Mouse (Mus musculus) cerebellum, postnatal 25 days (tissue): ENCODE results near the gene Fam168a.
"Not testable (repeated sequence)": the region's sequence is repeated elsewhere in the genome, so short reads cannot be mapped to it uniquely, and the experiment has no call there.

ENCODE experiments used
- DNase-seq, 2 experiments: peaks; one replicate each; pipeline ENCODE4 v3.0.0; 2021; ENCODE audit warnings: mixed read lengths in 2 of 2

Fam168a gene

DNA sequence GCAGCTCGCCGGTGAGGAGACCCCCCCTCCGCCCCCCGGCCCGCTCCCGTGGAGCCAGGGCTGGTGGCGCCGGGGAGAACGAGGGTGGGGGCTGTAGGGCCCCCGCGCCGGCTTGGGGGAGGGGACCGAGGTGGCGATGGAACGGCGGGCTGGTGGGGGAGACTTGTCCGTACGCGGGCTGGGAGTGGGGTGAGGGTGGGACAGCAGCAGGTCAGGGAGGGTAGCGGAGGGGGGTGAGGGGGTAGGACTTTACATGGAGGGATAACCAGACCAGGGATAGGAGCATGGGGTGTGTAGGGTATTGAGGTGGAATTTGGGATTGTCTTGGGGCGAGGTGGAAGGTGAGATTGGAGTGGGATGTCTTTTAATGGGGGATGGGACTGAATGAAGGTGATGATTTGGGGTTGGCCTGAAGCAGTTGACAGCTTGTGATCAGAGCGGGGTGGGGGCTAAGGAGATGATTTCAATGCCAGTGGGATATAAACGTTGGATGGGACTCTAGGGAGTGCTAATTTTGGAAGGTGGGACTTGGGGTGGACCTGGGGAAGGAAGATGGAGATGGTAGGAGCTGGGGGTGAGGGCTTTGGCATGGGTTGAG, 547 bp downstream of the Fam168a start:
- DNase-seq: no peak

- DNase-seq: no peak
Observed at GRCm38 (mm10) chr7:100718741-100719140, 12.3 kb downstream of the Fam168a start.

DNA sequence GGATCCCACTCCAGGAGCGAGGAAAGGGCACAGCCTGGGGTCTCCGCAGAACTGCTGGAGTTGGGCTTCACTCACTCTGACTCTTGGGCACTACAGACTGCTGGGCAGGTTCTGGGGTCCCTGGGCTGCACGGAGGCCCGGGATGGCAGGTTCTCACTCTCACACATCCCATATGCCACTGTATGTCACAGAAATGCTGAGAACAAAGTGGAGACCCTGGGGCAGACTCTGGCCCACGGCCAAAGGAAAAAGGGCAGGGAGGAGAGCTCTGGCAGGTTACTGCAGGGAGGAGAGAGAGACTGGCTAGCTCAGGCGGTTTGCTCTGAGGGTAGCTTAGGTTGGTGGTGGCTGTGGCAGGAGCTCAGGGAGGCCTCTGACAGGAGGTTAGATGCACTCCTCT, 15.8 kb downstream of the Fam168a start:
- peak; percentile 35 to 51 for DNase-seq

DNA sequence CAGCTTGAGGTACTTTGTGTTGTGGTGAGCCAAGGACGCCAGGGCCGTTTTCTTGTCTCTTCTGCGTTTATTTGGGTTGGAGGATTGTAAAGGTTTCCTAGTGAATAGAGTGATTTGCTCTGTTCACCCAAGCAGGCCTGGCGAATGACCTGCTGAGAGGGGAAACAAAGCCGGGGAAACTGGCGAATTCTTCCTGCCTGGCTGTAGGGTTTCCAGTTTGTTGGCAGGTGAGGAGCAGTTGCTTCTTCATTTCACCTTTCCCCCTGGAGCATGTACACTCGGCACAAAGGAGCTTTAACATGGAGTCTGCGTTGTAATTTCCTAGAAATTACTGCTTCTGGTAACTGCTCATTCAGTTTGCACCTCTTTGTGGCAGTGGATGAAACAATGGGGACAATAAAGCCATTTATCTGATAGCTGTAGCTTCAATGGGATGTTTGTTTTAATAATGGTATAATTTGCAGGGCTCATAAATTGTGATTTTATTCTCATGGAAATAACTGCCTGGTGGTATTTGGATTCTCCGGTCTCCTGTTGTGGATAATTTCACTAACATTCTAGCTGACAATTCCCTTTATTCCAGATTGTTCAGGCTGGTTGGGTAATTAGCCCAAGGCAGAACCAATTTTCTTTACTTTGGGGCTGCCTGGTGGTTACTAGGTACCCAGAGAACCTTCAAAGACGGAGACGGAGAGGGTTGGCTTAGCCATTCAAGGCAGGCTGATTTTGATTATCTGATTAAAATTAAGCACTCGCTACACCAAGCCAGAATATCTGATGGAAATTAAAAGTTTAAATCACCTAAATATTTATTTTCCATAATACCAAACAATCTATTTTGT, 17.2 kb downstream of the Fam168a start:
- peak; percentile 44 to 45 for DNase-seq

DNA sequence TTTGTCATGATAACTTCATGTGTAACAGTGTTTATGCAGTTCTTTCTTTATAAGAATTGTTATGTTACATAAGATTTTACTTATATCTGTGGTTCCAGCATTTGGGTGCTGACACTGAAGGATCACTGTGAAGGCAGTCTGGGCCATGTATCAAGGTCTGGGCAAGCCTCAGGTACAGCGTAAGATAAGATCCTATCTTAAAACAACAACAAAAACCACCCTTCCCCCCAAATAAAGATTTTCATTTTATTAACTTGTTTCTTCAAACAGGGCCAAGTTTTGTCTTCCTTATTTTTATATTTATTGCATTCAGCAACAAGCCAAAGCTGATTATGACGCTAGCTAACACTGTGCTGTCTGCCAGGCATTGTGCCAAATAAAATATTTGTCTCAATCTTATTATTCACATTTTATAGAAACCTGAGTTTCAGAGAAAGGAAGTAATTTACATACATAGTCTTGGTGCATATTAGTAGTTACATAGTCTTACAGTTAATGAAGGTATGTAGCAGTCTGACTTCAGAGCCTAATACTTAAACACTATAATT, 21.2 kb downstream of the Fam168a start:
- no peak for DNase-seq

DNA sequence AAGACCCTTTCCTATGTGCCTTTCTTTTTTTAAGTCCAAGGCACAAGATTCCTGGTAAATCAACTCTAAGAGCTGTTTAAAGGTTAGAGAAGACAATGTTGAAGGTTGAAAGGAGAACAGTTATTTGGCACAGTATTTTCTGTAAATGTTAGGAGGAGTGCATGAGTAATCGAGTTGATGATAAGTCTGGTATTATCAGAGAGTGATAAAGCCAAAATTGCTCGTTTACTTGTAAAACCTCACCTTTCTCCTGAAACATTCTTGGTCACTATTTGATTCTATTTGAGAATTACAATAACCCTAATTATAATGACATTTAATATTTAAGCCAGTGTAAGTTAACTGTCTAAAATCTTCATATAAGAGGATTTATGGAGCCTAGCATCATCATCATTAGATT, 23.3 kb downstream of the Fam168a start:
- DNase-seq: no peak

DNA sequence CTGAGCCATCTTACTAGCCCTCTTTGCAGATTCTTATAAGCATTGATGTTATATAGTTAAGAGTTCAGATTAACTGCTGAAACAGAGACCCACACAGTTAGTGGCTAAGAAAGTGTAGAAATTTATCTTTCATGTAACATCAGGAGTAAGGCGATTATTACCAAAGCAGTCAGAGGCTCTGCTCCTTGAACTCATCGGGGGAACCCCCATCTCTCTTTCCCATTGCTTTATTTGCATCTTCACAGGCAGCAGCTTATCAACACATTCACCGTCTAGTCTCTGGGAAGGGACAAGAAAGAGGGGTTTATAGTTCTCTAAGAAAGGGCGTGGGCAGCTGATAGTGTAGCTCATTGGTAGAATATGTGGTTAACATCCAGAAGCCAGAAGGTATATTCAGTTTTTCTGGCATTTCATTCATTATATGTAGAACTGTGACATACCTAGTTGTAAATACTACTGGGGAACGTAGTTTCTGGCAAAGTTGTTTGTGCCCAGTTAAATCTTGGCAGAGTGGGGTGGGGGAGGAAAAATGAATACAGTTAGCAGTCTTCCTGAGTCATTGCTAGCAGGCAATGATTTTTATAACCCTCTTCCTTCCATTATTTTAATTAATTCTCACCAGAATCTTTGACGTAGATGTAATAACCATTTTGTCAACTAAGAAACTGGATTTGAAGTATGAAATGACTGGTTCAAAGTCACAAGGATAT, 26.1 kb downstream of the Fam168a start:
- DNase-seq: no peak

- peak; percentile 45 to 55 for DNase-seq
Observed at GRCm38 (mm10) chr7:100733051-100733813, 26.8 kb downstream of the Fam168a start.

- DNase-seq: peak in 1 of 2 experiments; percentile 32
Observed at GRCm38 (mm10) chr7:100734201-100734600, 27.8 kb downstream of the Fam168a start.

- DNase-seq: not testable (repeated sequence)
Observed at GRCm38 (mm10) chr7:100734905-100735304, 28.5 kb downstream of the Fam168a start.

DNA sequence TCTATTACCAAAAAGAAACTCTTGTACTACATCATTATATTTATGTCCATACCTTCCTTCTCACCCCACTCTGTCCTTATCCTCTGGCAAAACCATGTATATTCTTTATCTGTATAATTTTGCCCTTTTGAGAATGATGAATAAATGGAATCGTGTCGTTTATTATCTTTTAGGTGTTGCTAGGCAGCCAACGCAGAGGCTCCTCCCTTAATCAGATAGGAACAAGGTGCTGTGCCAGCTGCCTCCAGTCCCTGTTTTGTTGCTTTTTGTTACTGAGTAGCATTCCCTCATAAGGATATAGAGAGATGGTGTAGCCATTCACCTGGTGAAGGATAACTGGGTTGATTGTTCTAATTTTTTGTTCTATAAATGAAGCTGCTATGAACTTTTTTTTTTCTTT, 29.7 kb downstream of the Fam168a start:
- no peak for DNase-seq

GRCm38 (mm10) chr7:100744372-100744771, 37.9 kb downstream of the Fam168a start:
- no peak for DNase-seq

DNA sequence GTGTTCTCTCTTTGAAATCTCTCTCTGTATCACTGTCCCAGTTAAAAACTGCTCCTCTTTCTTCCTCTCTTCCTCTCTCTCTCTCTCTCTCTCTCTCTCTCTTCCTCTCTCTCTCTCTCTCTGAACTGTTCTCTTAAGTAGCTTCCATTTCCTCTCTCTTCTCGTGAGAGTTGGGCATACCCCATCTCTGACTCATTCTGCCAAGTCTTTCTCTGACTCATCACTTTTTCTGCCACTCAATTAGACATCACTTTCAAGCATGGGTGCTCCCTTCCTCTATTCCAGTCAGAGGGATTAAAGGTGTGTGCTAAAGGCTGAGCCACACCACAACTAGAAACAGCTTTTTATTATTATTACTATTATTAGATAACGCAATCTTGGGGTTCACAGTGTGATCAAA, 43.7 kb downstream of the Fam168a start:
- DNase-seq: no peak

- DNase-seq: peak; percentile 73 to 76
Observed at GRCm38 (mm10) chr7:100758718-100759117, 52.3 kb downstream of the Fam168a start.

GRCm38 (mm10) chr7:100762726-100763125, 56.3 kb downstream of the Fam168a start:
- DNase-seq: peak; percentile 66 to 74

- DNase-seq: no peak
Observed at GRCm38 (mm10) chr7:100767568-100767967, 61.1 kb downstream of the Fam168a start.

DNA sequence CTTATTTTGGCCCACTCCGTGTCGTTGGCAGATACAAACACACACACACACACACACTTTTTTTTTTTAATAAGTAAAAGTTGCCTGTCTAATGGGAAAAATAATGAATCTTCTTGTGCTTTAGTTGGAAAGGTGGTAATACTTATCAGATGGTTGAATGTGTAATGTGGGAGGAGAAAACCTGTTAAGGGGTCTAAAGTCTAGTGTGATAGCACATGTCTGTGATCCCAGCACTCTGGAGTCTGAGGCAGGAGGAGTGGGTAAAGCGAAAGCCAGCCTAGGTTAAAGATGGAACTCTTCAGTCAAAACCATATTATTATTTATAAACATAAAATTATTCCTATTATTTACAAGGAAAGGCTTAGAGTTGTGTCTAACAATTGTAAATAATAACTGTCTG, 61.6 kb downstream of the Fam168a start:
- DNase-seq: no peak

DNA sequence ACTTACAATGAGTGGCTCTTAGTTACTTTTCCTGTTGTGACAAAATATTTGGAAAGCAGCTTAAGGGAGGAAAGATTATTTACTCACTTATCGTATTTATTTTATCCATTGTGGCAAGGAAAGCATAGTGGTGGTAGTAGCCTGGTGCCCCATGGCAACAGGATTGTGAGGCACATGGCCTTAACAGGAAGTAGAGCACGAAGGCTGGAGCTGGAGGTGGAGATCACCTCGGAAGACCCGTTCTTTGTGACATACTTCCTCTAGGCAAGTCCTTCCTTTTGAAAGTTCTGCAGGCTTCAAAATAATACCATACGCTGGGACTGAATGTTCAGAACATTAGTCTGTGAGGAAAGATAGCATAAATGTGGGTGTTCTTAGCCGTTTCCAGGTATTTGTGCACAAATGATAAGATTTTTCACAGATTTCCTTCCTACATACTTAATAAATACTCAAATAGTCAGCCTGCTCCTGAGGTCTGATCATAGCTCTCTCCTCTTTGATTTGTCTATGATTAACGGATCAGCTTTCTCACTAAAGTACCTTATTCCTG, 63.2 kb downstream of the Fam168a start:
- DNase-seq: no peak

DNA sequence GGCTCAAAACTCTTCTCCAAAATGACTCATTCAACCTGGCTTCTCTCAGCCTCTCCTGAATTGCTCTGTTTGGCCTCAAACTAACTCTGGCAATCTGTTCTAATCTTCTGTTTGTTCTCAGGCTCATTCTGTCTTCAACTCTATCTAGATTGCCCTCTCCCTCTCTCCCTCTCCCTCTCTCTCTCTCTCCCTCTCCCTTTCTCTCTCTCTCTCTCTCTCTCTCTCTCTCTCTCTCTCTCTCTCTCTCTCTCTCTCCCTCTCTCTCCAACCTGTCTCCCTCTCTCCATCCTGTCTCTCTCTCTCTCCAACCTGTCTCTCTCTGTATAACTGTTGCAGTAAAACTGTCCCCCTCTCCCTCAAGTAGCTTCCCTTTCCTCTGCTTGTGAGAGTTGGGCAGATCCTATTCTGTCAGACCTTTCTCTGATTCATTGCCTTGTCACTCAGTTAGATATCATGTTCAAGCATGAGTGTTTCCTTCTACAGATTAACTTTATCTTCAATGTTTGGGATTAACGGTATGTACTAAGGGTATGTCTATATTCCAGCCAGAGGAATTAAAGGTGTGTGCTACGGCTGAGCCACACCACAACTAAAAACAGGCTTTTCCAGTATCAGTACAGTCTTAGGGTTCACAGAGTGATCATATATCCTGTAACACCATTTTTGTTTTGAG, 64.4 kb downstream of the Fam168a start:
- DNase-seq: no peak

DNA sequence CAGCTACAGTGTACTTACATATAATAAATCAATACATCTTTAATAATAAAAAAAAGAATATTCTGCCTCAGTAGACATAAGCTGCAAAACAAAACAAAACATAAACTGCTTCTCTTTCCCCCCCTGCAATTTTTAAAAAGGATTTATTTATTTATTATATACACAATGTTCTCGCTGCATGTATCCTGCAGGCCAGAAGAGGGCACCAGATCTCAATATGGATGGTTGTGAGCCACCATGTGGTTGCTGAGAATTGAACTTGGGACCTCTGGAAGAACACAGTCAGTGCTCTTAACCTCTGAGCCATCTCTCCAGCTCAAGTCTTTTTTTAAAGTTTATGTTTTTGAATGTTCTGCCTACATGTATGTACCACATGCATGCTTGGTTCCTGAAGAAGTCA, 67.8 kb downstream of the Fam168a start:
- no peak for DNase-seq

DNA sequence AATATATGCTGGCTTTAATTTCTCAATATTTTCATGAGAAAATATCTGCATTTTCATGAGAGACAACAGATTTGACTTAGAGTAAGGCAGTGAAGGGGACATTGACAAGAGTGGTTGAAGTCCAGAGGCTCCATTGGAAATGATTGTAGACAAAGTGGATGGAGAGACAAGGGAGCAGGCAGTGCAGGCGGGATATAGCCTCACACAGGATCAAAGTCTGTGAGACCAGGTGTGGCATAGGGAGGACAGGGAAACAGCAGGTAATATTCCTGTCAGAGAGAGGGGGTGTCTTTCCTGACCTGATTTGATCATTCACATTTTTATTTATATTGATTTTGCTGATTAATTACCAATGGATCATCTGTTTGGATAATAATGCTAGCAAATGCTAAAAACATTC, 69.4 kb downstream of the Fam168a start:
- DNase-seq: no peak

GRCm38 (mm10) chr7:100780192-100780591, 73.8 kb downstream of the Fam168a start:
- no peak for DNase-seq
